Mouse (Mus musculus) ES-E14 (cell line): ENCODE results near the gene Cdc14a. TPM values are rescaled to one million over a fixed set of nuclear protein-coding genes. Genes with fewer than 3 reads are reported as not detected.
A peak's percentile ranks its signal among the peaks of the same experiment; 100 is the strongest.

ENCODE experiments used
- DNase-seq: peaks from one replicate; pipeline ENCODE4 v3.0.0-alpha.2; 2013; ENCODE audit warnings: low read depth, low spot score
- H3K27ac ChIP-seq: 2 replicates; pipeline ENCODE4 v1.5.1; 2012; ENCODE audit warnings: low read depth, mild to moderate bottlenecking, low read length, moderate library complexity, mixed read lengths; ENCODE audit not compliant: poor library complexity, insufficient read depth, severe bottlenecking
- H3K36me3 ChIP-seq: 2 replicates; pipeline ENCODE4 v1.6.1; 2012; ENCODE audit warnings: mild to moderate bottlenecking, low read length, moderate library complexity, mixed read lengths; ENCODE audit not compliant: control insufficient read depth, poor library complexity, insufficient read depth, severe bottlenecking
- H3K4me1 ChIP-seq, 2 experiments: fragments of 150-350 bp in 1 of 2; sonication (generic) in 1 of 2; 2 replicates each; pipeline ENCODE4 v1.6.1; 2012; ENCODE audit warnings: low read length in 2 of 2, mild to moderate bottlenecking in 1 of 2, mixed read lengths in 1 of 2; ENCODE audit not compliant: control insufficient read depth in 2 of 2, insufficient read depth in 2 of 2, poor library complexity in 1 of 2
- H3K4me3 ChIP-seq, 2 experiments: fragments of 150-350 bp in 1 of 2; sonication (generic) in 1 of 2; 2 replicates each; pipeline ENCODE4 v1.5.1; 2012; ENCODE audit warnings: low read length in 2 of 2, low read depth in 1 of 2, mild to moderate bottlenecking in 1 of 2, mixed read lengths in 1 of 2; ENCODE audit not compliant: insufficient read depth in 1 of 2, poor library complexity in 1 of 2, severe bottlenecking in 1 of 2
- H3K9ac ChIP-seq: 2 replicates; pipeline ENCODE4 v1.6.1; 2012; ENCODE audit warnings: low read depth, mild to moderate bottlenecking, low read length, mixed read lengths; ENCODE audit not compliant: poor library complexity, insufficient read depth, severe bottlenecking
- H3K9me3 ChIP-seq: fragments of 150-350 bp; sonication (generic); 2 replicates; pipeline ENCODE4 v1.6.1; 2012; ENCODE audit warnings: low read depth, mild to moderate bottlenecking, low read length; ENCODE audit not compliant: control insufficient read depth, insufficient read depth
- CHD2 ChIP-seq: IDR thresholded peaks from 2 replicates; pipeline ENCODE4 v1.6.1; 2014; ENCODE audit warnings: mild to moderate bottlenecking, low read depth, low read length, inconsistent platforms
- HCFC1 ChIP-seq: IDR thresholded peaks from 2 replicates; pipeline ENCODE4 v1.6.1; 2012; ENCODE audit warnings: low read length, inconsistent platforms, borderline replicate concordance; ENCODE audit not compliant: insufficient read depth
- MAFK ChIP-seq: IDR thresholded peaks from 2 replicates; pipeline ENCODE4 v1.6.1; 2014; ENCODE audit warnings: mild to moderate bottlenecking, low read depth, low read length, inconsistent platforms; ENCODE audit not compliant: insufficient read depth
- ZC3H11A ChIP-seq: IDR thresholded peaks from 2 replicates; pipeline ENCODE4 v1.6.1; 2012; ENCODE audit warnings: low read depth, mild to moderate bottlenecking, inconsistent platforms, low read length, borderline replicate concordance
- ZNF384 ChIP-seq: IDR thresholded peaks from 2 replicates; pipeline ENCODE4 v1.6.1; 2012; ENCODE audit warnings: low read depth, low read length, inconsistent platforms
- in situ Hi-C, 2 experiments: fragments of 600-800 bp; cut with MboI; formaldehyde crosslinking; loops; one replicate each; pipeline ENCODE4 v1.15.1; 2025; ENCODE audit warnings: low sequenced_read_pairs in 2 of 2, inconsistent platforms in 1 of 2; ENCODE audit not compliant: unreplicated experiment in 2 of 2
- total RNA-seq: library from RNA; depleted of rRNA; stranded (reverse); fragments of 300-350 nt; gene quantifications from 2 replicates; pipeline ENCODE4 v1.2.3, GENCODE M21; 2012

The Cdc14a gene
- total RNA-seq, 1 experiment: 3.5 TPM

- TF ChIP-seq HCFC1: no peak
- no peak for TF ChIP-seq ZC3H11A
- no peak for TF ChIP-seq ZNF384
- no peak for TF ChIP-seq MAFK
- no peak for TF ChIP-seq CHD2
- in situ Hi-C loops: loop anchor here in 1 of 2 experiments (5.0 kb wide), 2 partner anchors 303 to 422 kb away; no protein-coding TSS in a partner anchor
- DNase-seq: no peak
- Histone ChIP-seq H3K4me3 (no peak overlapping the region), H3K27ac (no peak overlapping the region), H3K9ac (no peak overlapping the region), H3K36me3 (no peaks in the 10 kb centered on the region), H3K4me1 (peaks cover 5 to 10% of the 10 kb centered on the region in 2 experiments; a peak in 3 of 4 replicates), H3K9me3 (no peaks in the 10 kb centered on the region)
Observed at GRCm38 (mm10) chr3:116329976-116330375, 93.9 kb downstream of the Cdc14a start.

GRCm38 (mm10) chr3:116329023-116329762 is 94.6 kb downstream of the Cdc14a start:
- H3K27ac ChIP-seq: no peak overlapping the region
- H3K9ac ChIP-seq: no peak overlapping the region
- TF ChIP-seq ZNF384: no peak
- no peak for TF ChIP-seq MAFK
- TF ChIP-seq ZC3H11A: no peak
- TF ChIP-seq HCFC1: no peak
- TF ChIP-seq CHD2: no peak
- DNase-seq: no peak
- no peaks in the 10 kb centered on the region for H3K9me3 ChIP-seq
- in situ Hi-C loops: loop anchor here in 1 of 2 experiments (5.0 kb wide), 2 partner anchors 302 to 423 kb away; no protein-coding TSS in a partner anchor
- no peaks in the 10 kb centered on the region for H3K36me3 ChIP-seq
- no peak overlapping the region for H3K4me3 ChIP-seq
- H3K4me1 ChIP-seq: peaks cover 5 to 10% of the 10 kb centered on the region in 2 experiments; a peak in 3 of 4 replicates

- Histone ChIP-seq H3K27ac (no peak overlapping the region), H3K4me1 (peaks cover 5 to 10% of the 10 kb centered on the region in 2 experiments; a peak in 3 of 4 replicates), H3K4me3 (peak overlapping the region in 1 of 2 experiments; percentile 0; a peak in 1 of 4 replicates), H3K9me3 (no peaks in the 10 kb centered on the region), H3K9ac (no peak overlapping the region), H3K36me3 (no peaks in the 10 kb centered on the region)
- no peak for DNase-seq
- TF ChIP-seq CHD2: no peak
- no peak for TF ChIP-seq ZNF384
- no peak for TF ChIP-seq ZC3H11A
- no peak for TF ChIP-seq HCFC1
- TF ChIP-seq MAFK: no peak
- in situ Hi-C loops: loop anchor here in 1 of 2 experiments (5.0 kb wide), 2 partner anchors 300 to 425 kb away; no protein-coding TSS in a partner anchor
Observed at GRCm38 (mm10) chr3:116327616-116328004, 96.2 kb downstream of the Cdc14a start.

GRCm38 (mm10) chr3:116327001-116327615 is 96.7 kb downstream of the Cdc14a start:
- in situ Hi-C loops: loop anchor here in 1 of 2 experiments (5.0 kb wide), 2 partner anchors 300 to 425 kb away; no protein-coding TSS in a partner anchor
- DNase-seq: peak; percentile 86
- H3K4me3 ChIP-seq: peak overlapping the region in 1 of 2 experiments; percentile 23; a peak in 2 of 4 replicates
- no peak overlapping the region for H3K9ac ChIP-seq
- H3K9me3 ChIP-seq: no peaks in the 10 kb centered on the region
- H3K27ac ChIP-seq: no peak overlapping the region
- peaks cover 5 to 10% of the 10 kb centered on the region in 2 experiments; a peak in 3 of 4 replicates for H3K4me1 ChIP-seq
- no peak for TF ChIP-seq CHD2
- no peak for TF ChIP-seq HCFC1
- TF ChIP-seq ZNF384: peak; percentile 78
- TF ChIP-seq ZC3H11A: peak; percentile 89
- TF ChIP-seq MAFK: no peak
- no peaks in the 10 kb centered on the region for H3K36me3 ChIP-seq
